Mouse (Mus musculus) MEL (cell line): ENCODE measurements around the gene Hmgb3. TPM values are rescaled to one million over a fixed set of nuclear protein-coding genes. Genes with fewer than 3 reads are reported as not detected.

Source experiments
- DNase-seq: peaks from one replicate; pipeline ENCODE4 v3.0.0; 2011; ENCODE audit warnings: low read depth, low spot score
- H3K27ac ChIP-seq: 2 replicates; pipeline ENCODE4 v1.5.1; 2012; ENCODE audit warnings: low read depth, mild to moderate bottlenecking, control low read depth, low read length, moderate library complexity; ENCODE audit not compliant: control insufficient read depth
- H3K27me3 ChIP-seq, 2 experiments: fragments of 150-350 bp in 1 of 2; sonication (generic) in 1 of 2; 2 replicates each; pipeline ENCODE4 v1.6.1; 2012; ENCODE audit warnings: low read length in 2 of 2, mild to moderate bottlenecking in 2 of 2, improper control_type of control experiment in 1 of 2, moderate library complexity in 1 of 2; ENCODE audit not compliant: insufficient read depth in 2 of 2, control insufficient read depth in 1 of 2
- H3K36me3 ChIP-seq, 2 experiments: 2 replicates each; pipeline ENCODE4 v1.6.1; 2012 to 2014; ENCODE audit warnings: low read length in 2 of 2, improper control_type of control experiment in 1 of 2, inconsistent platforms in 1 of 2, mild to moderate bottlenecking in 1 of 2; ENCODE audit not compliant: insufficient read depth in 2 of 2, control insufficient read depth in 1 of 2
- H3K4me1 ChIP-seq, 2 experiments: fragments of 150-350 bp in 1 of 2; sonication (generic) in 1 of 2; 2 replicates each; pipeline ENCODE4 v1.6.1; 2012; ENCODE audit warnings: low read length in 2 of 2, improper control_type of control experiment in 1 of 2, mild to moderate bottlenecking in 1 of 2; ENCODE audit not compliant: insufficient read depth in 2 of 2, control insufficient read depth in 1 of 2
- H3K4me3 ChIP-seq, 2 experiments: fragments of 150-350 bp in 1 of 2; sonication (generic) in 1 of 2; 2 replicates each; pipeline ENCODE4 v1.5.1; 2012; ENCODE audit warnings: low read depth in 2 of 2, low read length in 2 of 2, mild to moderate bottlenecking in 2 of 2, moderate library complexity in 2 of 2, control low read depth in 1 of 2, improper control_type of control experiment in 1 of 2; ENCODE audit not compliant: control insufficient read depth in 1 of 2, insufficient read depth in 1 of 2
- H3K79me2 ChIP-seq: 2 replicates; pipeline ENCODE4 v1.6.1; 2012; ENCODE audit warnings: mild to moderate bottlenecking, low read length, moderate library complexity; ENCODE audit not compliant: control insufficient read depth, poor library complexity, insufficient read depth
- H3K9ac ChIP-seq: 2 replicates; pipeline ENCODE4 v1.6.1; 2012; ENCODE audit warnings: low read depth, mild to moderate bottlenecking, control low read depth, low read length, moderate library complexity; ENCODE audit not compliant: control insufficient read depth, poor library complexity, severe bottlenecking
- H3K9me3 ChIP-seq: fragments of 150-350 bp; sonication (generic); replicated peaks from 2 replicates; pipeline ENCODE4 v1.6.1; 2012; ENCODE audit warnings: mild to moderate bottlenecking, low read length, improper control_type of control experiment, moderate library complexity; ENCODE audit not compliant: insufficient read depth
- ETS1 ChIP-seq: IDR thresholded peaks from 2 replicates; pipeline ENCODE4 v1.6.1; 2012; ENCODE audit warnings: low read depth, mild to moderate bottlenecking, inconsistent platforms, low read length, improper control_type of control experiment, moderate library complexity
- GATA1 ChIP-seq: IDR thresholded peaks from 2 replicates; pipeline ENCODE4 v1.6.1; 2011; ENCODE audit warnings: low read depth, low read length, improper control_type of control experiment
- HCFC1 ChIP-seq: IDR thresholded peaks from 2 replicates; pipeline ENCODE4 v1.6.1; 2012; ENCODE audit warnings: low read depth, mild to moderate bottlenecking, inconsistent platforms, low read length, improper control_type of control experiment, moderate library complexity
- MAX ChIP-seq: IDR thresholded peaks from 2 replicates; pipeline ENCODE4 v1.6.1; 2011; ENCODE audit warnings: low read length, improper control_type of control experiment
- MAZ ChIP-seq: IDR thresholded peaks from 2 replicates; pipeline ENCODE4 v1.6.1; 2012; ENCODE audit warnings: low read depth, mild to moderate bottlenecking, inconsistent platforms, low read length, improper control_type of control experiment
- MYB ChIP-seq: IDR thresholded peaks from 2 replicates; pipeline ENCODE4 v1.6.1; 2011; ENCODE audit warnings: mild to moderate bottlenecking, low read depth, low read length, improper control_type of control experiment
- MYC ChIP-seq: IDR thresholded peaks from 2 replicates; pipeline ENCODE4 v1.6.1; 2011; ENCODE audit warnings: low read depth, mild to moderate bottlenecking, low read length, improper control_type of control experiment, moderate library complexity
- NELFE ChIP-seq: IDR thresholded peaks from 2 replicates; pipeline ENCODE4 v1.6.1; 2011; ENCODE audit warnings: low read depth, low read length, improper control_type of control experiment
- NRF1 ChIP-seq: IDR thresholded peaks from 2 replicates; pipeline ENCODE4 v1.6.1; 2014; ENCODE audit warnings: low read depth, mild to moderate bottlenecking, inconsistent platforms, low read length, improper control_type of control experiment, moderate library complexity; ENCODE audit not compliant: poor library complexity, insufficient read depth, severe bottlenecking
- POLR2A ChIP-seq, 2 experiments: IDR thresholded peaks; 2 replicates each; pipeline ENCODE4 v1.6.1; 2011 to 2012; ENCODE audit warnings: low read length in 2 of 2, mild to moderate bottlenecking in 2 of 2, control low read depth in 1 of 2, improper control_type of control experiment in 1 of 2, low read depth in 1 of 2, moderate library complexity in 1 of 2; ENCODE audit not compliant: control insufficient read depth in 1 of 2, insufficient read depth in 1 of 2, poor library complexity in 1 of 2
- POLR2AphosphoS2 ChIP-seq: IDR thresholded peaks from 2 replicates; pipeline ENCODE4 v1.6.1; 2011; ENCODE audit warnings: low read length, improper control_type of control experiment
- POLR2AphosphoS5 ChIP-seq: IDR thresholded peaks from 2 replicates; pipeline ENCODE4 v1.6.1; 2012; ENCODE audit warnings: low read depth, borderline replicate concordance, mild to moderate bottlenecking, inconsistent platforms, low read length, moderate library complexity, mixed read lengths
- RCOR1 ChIP-seq: IDR thresholded peaks from 2 replicates; pipeline ENCODE4 v1.6.1; 2012; ENCODE audit warnings: low read depth, mild to moderate bottlenecking, inconsistent platforms, low read length, improper control_type of control experiment
- SIN3A ChIP-seq: IDR thresholded peaks from 2 replicates; pipeline ENCODE4 v1.6.1; 2012; ENCODE audit warnings: low read length, improper control_type of control experiment, inconsistent platforms
- UBTF ChIP-seq: IDR thresholded peaks from 2 replicates; pipeline ENCODE4 v1.6.1; 2012; ENCODE audit warnings: low read depth, mild to moderate bottlenecking, inconsistent platforms, low read length, improper control_type of control experiment, moderate library complexity, borderline replicate concordance; ENCODE audit not compliant: insufficient read depth
- USF1 ChIP-seq: IDR thresholded peaks from 2 replicates; pipeline ENCODE4 v1.6.1; 2014; ENCODE audit warnings: low read depth, mild to moderate bottlenecking, inconsistent platforms, low read length, improper control_type of control experiment, moderate library complexity
- polyA plus RNA-seq, 2 experiments: library from polyadenylated mRNA; stranded (reverse) in 1 of 2; unstranded in 1 of 2; fragments of >175 nt in 1 of 2; fragments of >200 nt in 1 of 2; gene quantifications; 2 replicates each; pipeline versions ENCODE4 v1.2.1 to v1.2.4; 2012; ENCODE audit warnings: low replicate concordance in 2 of 2, low read depth in 1 of 2; ENCODE audit not compliant: insufficient read length in 2 of 2, insufficient read depth in 1 of 2, missing spikeins in 1 of 2
- total RNA-seq: library from RNA; depleted of rRNA; stranded (reverse); fragments of 300-350 nt; gene quantifications from 2 replicates; pipeline ENCODE4 v1.2.3, GENCODE M21; 2012

The Hmgb3 gene
- total and polyA plus RNA-seq, 3 experiments: 127 to 181 TPM; not detected in 1

DNA sequence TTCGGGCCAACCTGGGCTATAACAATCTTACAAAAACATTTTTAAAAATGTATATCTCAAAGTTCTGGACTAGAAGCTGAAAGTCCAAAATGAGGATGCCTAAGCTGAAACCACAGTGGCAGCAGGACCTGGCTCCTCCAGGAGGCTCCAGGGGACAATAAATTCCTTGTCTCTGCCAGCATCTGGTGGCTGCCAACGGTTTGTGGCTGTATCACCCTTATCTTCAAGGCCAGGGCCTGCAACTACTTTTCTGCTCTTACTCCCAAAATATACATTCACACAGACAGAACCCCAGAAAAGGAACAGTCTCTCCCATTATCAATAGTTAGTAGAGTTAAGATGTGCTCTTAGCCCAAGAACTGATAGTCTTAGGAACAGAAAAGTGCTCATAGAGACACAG, 10.6 kb upstream of the Hmgb3 start (continued):
- TF ChIP-seq POLR2A (IDR thresholded peaks at IDR 0.05; ENCODE audit: control insufficient read depth in 1 of 2, insufficient read depth in 1 of 2, low read depth in 1 of 2, low read length in 2 of 2, poor library complexity in 1 of 2) (0 out of 4 replicates have a peak, but pooled peaks of 1 of the 2 experiments have one; percentile 19), USF1 (no peak)

DNA sequence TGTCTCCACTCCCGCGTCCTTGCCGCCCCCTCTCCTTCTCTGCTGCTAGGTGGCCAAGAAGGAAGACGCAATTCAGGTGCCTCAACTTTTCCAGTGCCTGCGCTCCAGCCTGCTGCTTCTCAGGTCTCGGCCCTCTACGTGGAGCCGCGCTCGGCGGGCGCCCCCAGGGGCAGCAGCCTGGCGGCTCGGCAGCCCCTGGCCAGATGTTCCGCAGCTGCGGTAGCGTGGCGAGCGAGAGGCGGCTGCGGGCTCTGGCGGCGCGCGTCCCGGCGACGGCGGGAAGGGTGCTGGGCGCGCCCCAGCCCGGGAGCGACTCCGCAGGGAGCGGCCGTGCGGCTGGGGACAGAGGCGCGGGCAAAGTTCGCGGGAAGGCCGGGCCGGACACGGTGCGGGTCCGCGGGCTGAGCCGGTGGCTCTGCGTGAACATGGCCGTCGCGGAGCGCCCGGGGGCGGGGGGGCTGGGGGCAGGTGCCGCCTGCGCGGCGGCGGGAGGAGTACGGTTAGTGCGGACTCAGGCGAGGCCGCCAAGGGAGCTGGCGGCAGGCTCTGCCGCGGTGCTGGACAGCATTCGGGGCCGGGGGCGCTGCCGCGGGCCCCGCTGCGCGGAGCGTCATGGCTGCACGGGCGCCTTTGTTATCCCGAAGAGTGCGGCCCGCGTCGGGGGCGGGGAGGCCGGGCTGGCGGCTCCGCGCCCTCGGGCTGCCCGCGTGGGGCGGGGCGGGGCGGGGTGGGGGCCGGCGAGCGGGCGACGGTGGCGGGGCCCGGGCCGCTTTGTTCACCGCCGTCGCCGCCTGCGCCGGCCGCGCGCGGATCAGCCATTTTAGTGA, 610 bp downstream of the Hmgb3 start:
- TF ChIP-seq MAZ (no peak), NRF1 (no peak), RCOR1 (no peak), POLR2AphosphoS5 (no peak), ETS1 (no peak), UBTF (no peak), NELFE (no peak), POLR2AphosphoS2 (no peak), MAX (no peak), HCFC1 (no peak), MYC (no peak), GATA1 (no peak), MYB (no peak)
- TF ChIP-seq, all 39 proteins: peak for 0
- H3K79me2 ChIP-seq: peaks cover 11% of the 10 kb centered on the region
- peak overlapping the region; percentile 87 for H3K9ac ChIP-seq
- H3K9me3 ChIP-seq: no peaks in the 10 kb centered on the region
- peak overlapping the region; percentile 79 to 84 for H3K4me3 ChIP-seq
- DNase-seq: no peak
- peak overlapping the region; percentile 75 for H3K27ac ChIP-seq
- no peaks in the 10 kb centered on the region for H3K27me3 ChIP-seq
- peaks cover 2 to 14% of the 10 kb centered on the region in 2 experiments for H3K36me3 ChIP-seq
- H3K4me1 ChIP-seq: peaks cover 3 to 4% of the 10 kb centered on the region in 2 experiments; a peak in 1 of 4 replicates

DNA sequence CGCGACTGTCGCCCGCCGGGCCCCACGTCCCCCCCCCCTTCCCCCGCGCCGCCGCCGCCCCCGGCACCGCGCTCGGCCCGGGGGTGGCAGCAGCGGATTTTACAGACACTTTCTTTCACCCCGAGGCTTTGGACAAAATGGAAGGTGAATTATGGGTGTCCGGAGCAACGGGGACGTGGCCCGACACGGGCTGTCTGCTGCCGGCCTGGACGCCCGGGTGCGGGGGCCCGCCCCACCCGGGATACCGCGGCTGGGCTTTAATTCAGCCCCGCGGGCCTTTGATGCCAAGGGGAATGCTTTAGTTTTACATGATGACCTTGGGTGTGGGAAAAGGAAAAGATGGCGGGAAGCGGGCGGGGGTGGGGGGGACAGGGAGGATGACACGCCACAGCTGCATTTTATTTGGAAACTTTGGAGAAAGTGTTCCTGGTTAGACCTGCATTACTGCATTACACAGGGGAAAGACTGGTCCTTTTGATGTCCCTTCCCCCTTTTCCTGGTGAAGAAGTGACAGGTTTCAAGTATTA, 1.3 kb downstream of the Hmgb3 start:
- TF ChIP-seq MAZ: no peak
- peak; percentile 16; the same call in 1 of the 2 replicates for TF ChIP-seq SIN3A
- Histone ChIP-seq H3K27ac (no peak overlapping the region), H3K9ac (peak overlapping the region; percentile 89), H3K4me3 (peak overlapping the region; percentile 70 to 87), H3K36me3 (peaks cover 2 to 14% of the 10 kb centered on the region in 2 experiments), H3K9me3 (no peaks in the 10 kb centered on the region), H3K27me3 (no peaks in the 10 kb centered on the region), H3K4me1 (peaks cover 3 to 4% of the 10 kb centered on the region in 2 experiments; a peak in 1 of 4 replicates), H3K79me2 (peaks cover 11% of the 10 kb centered on the region)
- no peak for DNase-seq
